8 mouse cellular contexts compared by ENCODE assay signal in genomic region chr8:81806797-81807196, GRCm38 (mm10).
DNase-seq lines count a peak whose midpoint lies in the region; ATAC-seq and TF ChIP-seq lines count a peak whose summit lies in the region.

No protein-coding gene starts in this region.

- peak; percentile 55 to 63 for DNase-seq in B cell, adult 2 months
- peak; percentile 61 to 80 for DNase-seq in adrenal gland, postnatal 36 days
- peak; percentile 39 to 54 for DNase-seq in heart, adult 9 months (ENCODE audit: low spot score in 2 of 2)
- peak; percentile 48 to 61 for DNase-seq in kidney, adult 8-10 months
- DNase-seq in limb, embryonic 14.5 days (ENCODE audit: low spot score), result peak; percentile 89
- DNase-seq in spleen, postnatal 10 days (ENCODE audit: low spot score in 2 of 2), result peak; percentile 7 to 58

- H3K9me3 ChIP-seq in embryonic facial prominence, embryonic 12.5 days, result no peaks in the 10 kb centered on the region
- no peaks in the 10 kb centered on the region for H3K9me3 ChIP-seq in limb, embryonic 14.5 days (ENCODE audit: control insufficient read depth, low read length)
- H3K9me3 ChIP-seq in midbrain, embryonic 16.5 days (replicated peaks; ENCODE audit: control insufficient read depth, low read length, poor library complexity, severe bottlenecking), result no peaks in the 10 kb centered on the region

- no peaks in the 10 kb centered on the region for H3K27me3 ChIP-seq in embryonic facial prominence, embryonic 12.5 days
- no peaks in the 10 kb centered on the region for H3K27me3 ChIP-seq in limb, embryonic 14.5 days (ENCODE audit: control insufficient read depth, insufficient read depth, low read length)
- H3K27me3 ChIP-seq in midbrain, embryonic 16.5 days (ENCODE audit: control insufficient read depth, insufficient read depth, low read depth, low read length), result no peaks in the 10 kb centered on the region

- no peak overlapping the region for H3K4me3 ChIP-seq in embryonic facial prominence, embryonic 12.5 days
- no peak overlapping the region for H3K4me3 ChIP-seq in limb, embryonic 14.5 days (replicated peaks; ENCODE audit: low read length)
- no peak overlapping the region for H3K4me3 ChIP-seq in midbrain, embryonic 16.5 days (ENCODE audit: low read depth, low read length)

- H3K4me1 ChIP-seq in embryonic facial prominence, embryonic 12.5 days, result no peaks in the 10 kb centered on the region; the same call in 1 of the 2 replicates
- H3K4me1 ChIP-seq in limb, embryonic 14.5 days (ENCODE audit: control insufficient read depth, insufficient read depth, low read length), result no peaks in the 10 kb centered on the region
- no peaks in the 10 kb centered on the region for H3K4me1 ChIP-seq in midbrain, embryonic 16.5 days (ENCODE audit: control insufficient read depth, insufficient read depth, low read length)

- H3K4me2 ChIP-seq in embryonic facial prominence, embryonic 12.5 days (replicated peaks), result no peak overlapping the region
- H3K4me2 ChIP-seq in limb, embryonic 14.5 days (replicated peaks; ENCODE audit: low read depth, low read length, severe bottlenecking), result no peak overlapping the region
- no peak overlapping the region for H3K4me2 ChIP-seq in midbrain, embryonic 16.5 days (ENCODE audit: low read length)

- H3K27ac ChIP-seq in embryonic facial prominence, embryonic 12.5 days, result no peak overlapping the region
- H3K27ac ChIP-seq in limb, embryonic 14.5 days (replicated peaks; ENCODE audit: low read depth, low read length), result no peak overlapping the region
- no peak overlapping the region for H3K27ac ChIP-seq in midbrain, embryonic 16.5 days (ENCODE audit: low read length)

- TF ChIP-seq POLR2A in limb, embryonic 14.5 days (IDR thresholded peaks at IDR 0.05; ENCODE audit: borderline replicate concordance, extremely low read depth, insufficient read depth, insufficient read length), result no peak

- ATAC-seq in embryonic facial prominence, embryonic 12.5 days (ENCODE audit: insufficient number of reproducible peaks, insufficient read depth, low FRiP score, low TSS enrichment), result peak; percentile 47; the same call in 1 of the 2 replicates
- ATAC-seq in limb, embryonic 14.5 days (ENCODE audit: low FRiP score, low read depth), result peak; percentile 74
- peak; percentile 84 for ATAC-seq in midbrain, embryonic 16.5 days

- H3K36me3 ChIP-seq in embryonic facial prominence, embryonic 12.5 days, result no peaks in the 10 kb centered on the region
- no peaks in the 10 kb centered on the region for H3K36me3 ChIP-seq in limb, embryonic 14.5 days (ENCODE audit: control insufficient read depth, insufficient read depth, low read length)
- H3K36me3 ChIP-seq in midbrain, embryonic 16.5 days (ENCODE audit: control insufficient read depth, insufficient read depth, low read length), result no peaks in the 10 kb centered on the region

- no peak overlapping the region for H3K9ac ChIP-seq in embryonic facial prominence, embryonic 12.5 days
- H3K9ac ChIP-seq in limb, embryonic 14.5 days (ENCODE audit: low read depth, low read length, severe bottlenecking), result no peak overlapping the region
- no peak overlapping the region for H3K9ac ChIP-seq in midbrain, embryonic 16.5 days (ENCODE audit: low read depth, low read length)

Comparison
In these comparisons a context has a peak if more than half of its experiments do, and no peak if none do; other contexts are left out.
1. DNase-seq: peak in every context shown above with its lines; median percentile 89 in limb, embryonic 14.5 days; 70 in adrenal gland, postnatal 36 days; 59 in B cell, adult 2 months; 54 in kidney, adult 8-10 months; 46 in heart, adult 9 months; 32 in spleen, postnatal 10 days.